Mouse (Mus musculus): ENCODE data around the gene Clcn5. TPM values are rescaled to one million over a fixed set of nuclear protein-coding genes. Genes with fewer than 3 reads are reported as not detected.

The Clcn5 gene
- polyA plus RNA-seq, 1 experiment from 2014 or later: 23.2 TPM

DNA sequence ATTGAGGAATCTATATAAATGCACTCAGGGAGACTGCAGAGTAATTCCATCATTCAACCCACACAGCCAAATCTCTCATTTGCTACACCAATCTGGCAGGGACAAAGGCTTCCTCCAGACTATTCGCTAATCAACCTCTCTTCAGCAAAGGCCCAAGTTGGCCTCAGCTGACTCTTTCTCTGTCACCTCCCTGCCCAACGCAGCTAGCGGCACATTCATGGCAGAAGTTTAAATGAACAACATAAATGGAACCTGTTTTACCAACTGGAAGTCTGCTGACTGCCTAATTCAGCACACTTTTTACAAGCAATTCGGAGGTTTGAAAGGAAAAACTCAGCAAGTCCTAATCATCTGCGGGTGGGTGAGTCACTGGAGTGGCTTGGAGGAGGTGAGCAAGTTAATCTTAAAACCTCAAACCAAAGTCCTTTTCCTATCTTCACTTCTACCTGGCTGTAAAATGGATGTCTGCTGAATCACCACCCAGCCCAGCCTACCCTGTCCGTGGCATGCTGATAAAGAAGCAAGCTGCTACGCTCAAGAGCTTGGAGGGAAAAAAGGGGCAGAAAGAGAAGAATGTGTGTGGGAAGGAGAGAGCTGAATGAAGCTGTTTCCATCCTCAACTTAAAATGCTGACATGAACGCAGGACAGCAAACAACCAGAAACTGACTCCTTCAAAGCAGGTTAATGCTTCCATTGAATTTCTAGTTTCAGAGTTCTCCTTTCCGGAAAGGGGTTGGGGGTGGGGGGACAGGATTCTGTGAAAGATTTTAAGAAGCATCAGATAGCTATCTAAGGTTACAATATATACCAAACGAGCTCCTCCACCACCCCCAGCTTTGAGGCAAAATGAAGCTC lies 131.5 kb downstream of the Clcn5 start:
- Histone ChIP-seq H3K9me3 (ENCODE audit: control insufficient read depth, low read length) (no peaks in the 10 kb centered on the region), H3K4me3 (ENCODE audit: low read depth, low read length) (peak overlapping the region; percentile 16), H3K4me1 (ENCODE audit: control insufficient read depth, insufficient read depth, low read length) (no peaks in the 10 kb centered on the region), H3K36me3 (ENCODE audit: control insufficient read depth, insufficient read depth, low read length) (no peaks in the 10 kb centered on the region), H3K27ac (replicated peaks; ENCODE audit: low read depth, low read length) (no peak overlapping the region; the same call in 1 of the 2 replicates), H3K4me2 (ENCODE audit: low read depth, severe bottlenecking) (peak overlapping the region; percentile 32), H3K9ac (ENCODE audit: low read length) (peak overlapping the region; percentile 23), H3K27me3 (ENCODE audit: control insufficient read depth, insufficient read depth, low read length) (no peaks in the 10 kb centered on the region)
- no peak for ATAC-seq (ENCODE audit: insufficient number of reproducible peaks, low FRiP score, low TSS enrichment, low read depth)
- DNase-seq (ENCODE audit: low spot score): peak; percentile 22
- 30% methylated on average over 10 of the region's 10 CpGs for WGBS

DNA sequence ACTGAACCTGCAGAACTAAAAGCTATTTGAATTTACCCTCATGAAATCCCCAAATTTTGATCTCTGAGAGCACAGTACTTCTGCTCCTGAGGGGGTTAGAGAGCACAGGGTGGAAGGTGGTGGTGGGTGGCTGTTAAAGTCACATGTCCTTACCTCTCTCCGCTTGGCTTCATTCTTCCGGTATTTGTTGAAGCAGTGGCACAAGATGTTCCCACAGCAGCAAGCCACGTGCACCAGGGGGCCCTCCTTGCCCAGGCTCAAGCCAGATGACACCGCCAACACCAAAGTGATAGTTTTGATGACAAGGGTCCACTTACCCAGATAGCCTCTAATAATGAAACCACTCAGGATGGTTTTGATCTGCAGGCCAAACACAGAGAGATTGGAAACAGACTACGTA lies 149.0 kb downstream of the Clcn5 start:
- WGBS: 92% methylated on average over 5 of the region's 5 CpGs
- no peak overlapping the region for H3K4me3 ChIP-seq (ENCODE audit: low read depth, low read length)
- no peaks in the 10 kb centered on the region for H3K9me3 ChIP-seq (ENCODE audit: control insufficient read depth, low read length)
- no peak for ATAC-seq (ENCODE audit: insufficient number of reproducible peaks, low FRiP score, low TSS enrichment, low read depth)
- no peak overlapping the region for H3K4me2 ChIP-seq (ENCODE audit: low read depth, severe bottlenecking)
- H3K27me3 ChIP-seq (ENCODE audit: control insufficient read depth, insufficient read depth, low read length): no peaks in the 10 kb centered on the region
- H3K9ac ChIP-seq (ENCODE audit: low read length): no peak overlapping the region
- no peak overlapping the region for H3K27ac ChIP-seq (replicated peaks; ENCODE audit: low read depth, low read length)
- H3K36me3 ChIP-seq (ENCODE audit: control insufficient read depth, insufficient read depth, low read length): no peaks in the 10 kb centered on the region
- H3K4me1 ChIP-seq (ENCODE audit: control insufficient read depth, insufficient read depth, low read length): no peaks in the 10 kb centered on the region
- DNase-seq (ENCODE audit: low spot score): no peak

DNA sequence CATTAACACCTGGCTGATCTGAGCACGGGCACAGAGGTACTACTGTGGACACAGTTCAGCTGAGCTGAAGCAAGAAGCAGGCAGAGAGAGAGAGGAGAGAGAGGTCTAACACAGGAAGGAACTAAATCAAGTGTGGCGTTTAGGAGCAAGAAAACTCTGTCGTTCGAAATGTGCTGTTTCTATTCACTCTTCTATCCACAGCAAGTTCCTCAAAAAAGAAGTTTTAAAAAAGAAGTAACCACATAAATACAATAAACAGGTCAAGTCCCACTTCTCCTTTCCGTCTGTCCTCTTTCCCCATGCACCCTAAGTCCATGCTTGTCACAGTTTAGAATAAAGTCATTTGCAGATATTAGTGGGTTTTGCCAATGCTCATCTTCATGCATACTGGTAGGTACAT lies 150.4 kb downstream of the Clcn5 start:
- Histone ChIP-seq H3K27me3 (ENCODE audit: control insufficient read depth, insufficient read depth, low read length) (no peaks in the 10 kb centered on the region), H3K4me3 (ENCODE audit: low read depth, low read length) (no peak overlapping the region), H3K36me3 (ENCODE audit: control insufficient read depth, insufficient read depth, low read length) (no peaks in the 10 kb centered on the region), H3K9ac (ENCODE audit: low read length) (no peak overlapping the region), H3K4me1 (ENCODE audit: control insufficient read depth, insufficient read depth, low read length) (no peaks in the 10 kb centered on the region), H3K27ac (replicated peaks; ENCODE audit: low read depth, low read length) (no peak overlapping the region), H3K9me3 (ENCODE audit: control insufficient read depth, low read length) (no peaks in the 10 kb centered on the region), H3K4me2 (ENCODE audit: low read depth, severe bottlenecking) (no peak overlapping the region)
- no peak for ATAC-seq (ENCODE audit: insufficient number of reproducible peaks, low FRiP score, low TSS enrichment, low read depth)
- no peak for DNase-seq (ENCODE audit: low spot score)
- 80% methylated on average over 5 of the region's 5 CpGs for WGBS

DNA sequence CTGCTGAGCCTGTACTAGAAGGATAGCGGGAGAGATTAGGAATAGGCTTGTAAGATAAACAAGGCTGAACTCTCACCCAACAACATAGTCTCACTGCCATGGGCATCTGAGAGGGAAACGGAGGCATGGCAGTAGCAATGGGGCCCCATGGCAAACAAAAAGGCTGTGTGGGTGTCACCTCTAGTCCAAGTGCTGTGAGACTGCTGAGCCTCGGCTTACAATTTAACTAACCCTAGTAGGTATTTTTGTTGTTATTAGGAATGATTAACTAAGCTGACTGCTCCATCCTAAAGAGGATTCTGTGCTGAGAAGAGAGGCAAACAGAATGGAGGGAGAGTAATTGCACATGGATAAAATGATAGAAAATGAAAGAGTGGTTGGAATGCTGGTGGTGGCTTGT lies 161.2 kb downstream of the Clcn5 start:
- Histone ChIP-seq H3K27ac (replicated peaks; ENCODE audit: low read depth, low read length) (no peak overlapping the region), H3K4me3 (ENCODE audit: low read depth, low read length) (no peak overlapping the region), H3K27me3 (ENCODE audit: control insufficient read depth, insufficient read depth, low read length) (no peaks in the 10 kb centered on the region), H3K4me2 (ENCODE audit: low read depth, severe bottlenecking) (no peak overlapping the region), H3K9ac (ENCODE audit: low read length) (no peak overlapping the region), H3K36me3 (ENCODE audit: control insufficient read depth, insufficient read depth, low read length) (no peaks in the 10 kb centered on the region), H3K9me3 (ENCODE audit: control insufficient read depth, low read length) (no peaks in the 10 kb centered on the region), H3K4me1 (ENCODE audit: control insufficient read depth, insufficient read depth, low read length) (no peaks in the 10 kb centered on the region)
- 90% methylated on average over 3 of the region's 3 CpGs for WGBS
- DNase-seq (ENCODE audit: low spot score): no peak
- ATAC-seq (ENCODE audit: insufficient number of reproducible peaks, low FRiP score, low TSS enrichment, low read depth): no peak

- Histone ChIP-seq H3K27ac (replicated peaks; ENCODE audit: low read depth, low read length) (no peak overlapping the region), H3K4me2 (ENCODE audit: low read depth, severe bottlenecking) (no peak overlapping the region), H3K9me3 (ENCODE audit: control insufficient read depth, low read length) (no peaks in the 10 kb centered on the region), H3K4me1 (ENCODE audit: control insufficient read depth, insufficient read depth, low read length) (no peaks in the 10 kb centered on the region), H3K9ac (ENCODE audit: low read length) (no peak overlapping the region), H3K36me3 (ENCODE audit: control insufficient read depth, insufficient read depth, low read length) (no peaks in the 10 kb centered on the region), H3K27me3 (ENCODE audit: control insufficient read depth, insufficient read depth, low read length) (no peaks in the 10 kb centered on the region), H3K4me3 (ENCODE audit: low read depth, low read length) (no peak overlapping the region)
- 68% methylated on average over 6 of the region's 6 CpGs for WGBS
- DNase-seq (ENCODE audit: low spot score) (no peak), ATAC-seq (ENCODE audit: insufficient number of reproducible peaks, low FRiP score, low TSS enrichment, low read depth) (no peak)
Measured at GRCm38 (mm10) chrX:7156026-7156732, 163.0 kb downstream of the Clcn5 start.

- Histone ChIP-seq H3K27me3 (ENCODE audit: control insufficient read depth, insufficient read depth, low read length) (no peaks in the 10 kb centered on the region), H3K36me3 (ENCODE audit: control insufficient read depth, insufficient read depth, low read length) (no peaks in the 10 kb centered on the region), H3K27ac (replicated peaks; ENCODE audit: low read depth, low read length) (no peak overlapping the region), H3K4me1 (ENCODE audit: control insufficient read depth, insufficient read depth, low read length) (no peaks in the 10 kb centered on the region), H3K9me3 (ENCODE audit: control insufficient read depth, low read length) (no peaks in the 10 kb centered on the region), H3K4me2 (ENCODE audit: low read depth, severe bottlenecking) (no peak overlapping the region), H3K9ac (ENCODE audit: low read length) (no peak overlapping the region), H3K4me3 (ENCODE audit: low read depth, low read length) (no peak overlapping the region)
- 76% methylated on average over 4 of the region's 4 CpGs for WGBS
- ATAC-seq (ENCODE audit: insufficient number of reproducible peaks, low FRiP score, low TSS enrichment, low read depth) (no peak), DNase-seq (ENCODE audit: low spot score) (no peak)
Measured at GRCm38 (mm10) chrX:7150129-7150528, 169.0 kb downstream of the Clcn5 start.

- Histone ChIP-seq H3K9me3 (ENCODE audit: control insufficient read depth, low read length) (no peaks in the 10 kb centered on the region), H3K4me3 (ENCODE audit: low read depth, low read length) (no peak overlapping the region), H3K36me3 (ENCODE audit: control insufficient read depth, insufficient read depth, low read length) (no peaks in the 10 kb centered on the region), H3K9ac (ENCODE audit: low read length) (no peak overlapping the region), H3K4me1 (ENCODE audit: control insufficient read depth, insufficient read depth, low read length) (no peaks in the 10 kb centered on the region), H3K27ac (replicated peaks; ENCODE audit: low read depth, low read length) (no peak overlapping the region), H3K4me2 (ENCODE audit: low read depth, severe bottlenecking) (no peak overlapping the region), H3K27me3 (ENCODE audit: control insufficient read depth, insufficient read depth, low read length) (no peaks in the 10 kb centered on the region)
- DNase-seq (ENCODE audit: low spot score) (no peak), ATAC-seq (ENCODE audit: insufficient number of reproducible peaks, low FRiP score, low TSS enrichment, low read depth) (no peak)
- 68% methylated on average over 7 of the region's 7 CpGs for WGBS
Measured at GRCm38 (mm10) chrX:7146156-7146555, 173.0 kb downstream of the Clcn5 start.

DNA sequence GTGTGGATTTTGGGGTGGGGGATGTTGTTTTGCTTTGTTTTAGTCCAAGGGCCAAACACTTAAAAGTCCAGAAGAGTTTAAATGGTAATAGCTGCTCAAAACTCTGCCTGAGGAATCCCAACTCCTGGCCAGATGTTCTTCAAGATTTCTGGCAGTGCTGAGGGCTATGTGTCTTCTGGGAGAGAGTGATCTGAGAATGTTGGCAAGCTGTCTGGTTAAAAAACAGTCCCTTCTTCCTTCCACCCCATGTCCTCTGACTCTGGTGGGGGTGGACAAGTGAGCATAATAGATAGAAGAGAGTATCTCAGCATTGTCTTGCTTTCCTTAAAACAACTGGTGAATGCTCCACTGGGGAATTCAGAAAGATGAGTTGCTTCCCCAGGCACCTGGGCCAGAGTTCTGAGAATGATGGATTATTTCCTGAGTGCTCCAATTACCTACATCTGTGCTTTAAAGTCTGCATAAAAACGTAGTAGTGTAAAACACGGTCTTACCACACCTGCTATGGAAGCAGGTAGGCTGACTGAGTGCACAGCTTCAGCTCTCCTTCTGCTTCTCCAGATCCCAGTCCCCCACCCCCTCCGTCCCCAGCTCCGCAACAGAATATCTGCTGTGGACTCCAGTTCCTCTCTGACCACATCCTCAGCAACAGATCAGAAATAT lies 197.4 kb downstream of the Clcn5 start:
- no peak overlapping the region for H3K27ac ChIP-seq (replicated peaks; ENCODE audit: low read depth, low read length)
- no peak overlapping the region for H3K4me3 ChIP-seq (ENCODE audit: low read depth, low read length)
- no peak overlapping the region for H3K4me2 ChIP-seq (ENCODE audit: low read depth, severe bottlenecking)
- WGBS: 44% methylated on average over 4 of the region's 4 CpGs
- DNase-seq (ENCODE audit: low spot score) (no peak), ATAC-seq (ENCODE audit: insufficient number of reproducible peaks, low FRiP score, low TSS enrichment, low read depth) (no peak)
- H3K4me1 ChIP-seq (ENCODE audit: control insufficient read depth, insufficient read depth, low read length): no peaks in the 10 kb centered on the region; the same call in 1 of the 2 replicates
- no peaks in the 10 kb centered on the region for H3K9me3 ChIP-seq (ENCODE audit: control insufficient read depth, low read length)
- no peaks in the 10 kb centered on the region for H3K36me3 ChIP-seq (ENCODE audit: control insufficient read depth, insufficient read depth, low read length)
- H3K9ac ChIP-seq (ENCODE audit: low read length): no peak overlapping the region
- H3K27me3 ChIP-seq (ENCODE audit: control insufficient read depth, insufficient read depth, low read length): no peaks in the 10 kb centered on the region

All from limb, embryonic 11.5 days (tissue).